Mouse (Mus musculus): Measurements from ENCODE around the gene Nodal.
A peak's percentile ranks its signal among the peaks of the same experiment; 100 is the strongest.

- peak; percentile 92 for TF ChIP-seq CTCF (IDR thresholded peaks at IDR 0.05; ENCODE audit: borderline replicate concordance, insufficient read depth, low read depth, low read length)
- TF ChIP-seq POLR2A (IDR thresholded peaks at IDR 0.05; ENCODE audit: borderline replicate concordance, insufficient read depth, low read length): no peak
These were observed 18.5 kb upstream of the Nodal start for GRCm38 (mm10) chr10:61399156-61399734.
